Mouse (Mus musculus): ENCODE data around the gene Mycl.
"Not testable (repeated sequence)": the region's sequence is repeated elsewhere in the genome, so short reads cannot be mapped to it uniquely, and the experiment has no call there.

The Mycl gene

DNA sequence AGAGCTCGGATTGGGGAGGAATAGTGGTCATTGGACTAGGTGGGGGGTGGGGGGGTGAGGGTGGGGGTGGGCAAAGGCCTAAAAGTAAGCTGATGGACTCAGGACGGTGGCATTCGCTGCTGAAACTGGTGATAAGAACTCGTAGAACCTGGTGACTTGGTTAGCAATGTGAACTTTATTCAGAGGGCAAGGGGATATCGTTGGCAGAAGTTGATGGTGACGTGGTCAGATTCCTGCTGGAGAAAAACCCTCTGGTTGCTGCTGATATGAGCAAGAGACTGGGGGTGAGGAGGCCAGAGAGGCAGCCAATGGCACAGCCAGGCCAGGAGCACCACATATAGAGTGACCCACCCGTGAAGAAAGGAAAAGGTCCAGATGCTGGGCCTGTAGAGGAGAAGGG is 14.2 kb upstream of the Mycl start:
- no peak for DNase-seq (ENCODE audit: low spot score)

- DNase-seq (ENCODE audit: low spot score) = no peak
Observed at GRCm38 (mm10) chr4:122981930-122982329, 13.5 kb upstream of the Mycl start.

GRCm38 (mm10) chr4:122982537-122982936 is 12.9 kb upstream of the Mycl start:
- no peak for DNase-seq (ENCODE audit: low spot score)

- DNase-seq (ENCODE audit: low spot score) = no peak
Observed at GRCm38 (mm10) chr4:122983486-122984261, 11.8 kb upstream of the Mycl start.

DNA sequence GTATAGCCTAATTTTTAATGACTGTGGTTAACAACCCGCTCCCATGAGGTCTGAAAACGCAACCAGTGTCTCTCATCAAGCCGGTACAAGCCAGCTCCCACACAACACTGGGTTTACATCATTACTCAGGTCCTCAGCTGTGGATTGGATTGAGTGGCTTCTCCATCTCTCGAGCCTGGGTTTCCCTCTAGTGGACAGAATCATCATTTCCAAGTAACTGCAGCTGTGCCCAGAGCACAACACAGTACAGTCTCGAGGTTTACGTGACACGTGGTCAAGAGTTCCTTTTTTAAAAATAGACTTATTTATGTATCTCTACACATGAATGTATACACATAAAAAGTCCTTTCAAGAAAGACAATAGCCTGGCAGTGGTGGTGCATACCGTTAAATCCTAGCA is 10.3 kb upstream of the Mycl start:
- DNase-seq (ENCODE audit: low spot score) = peak; percentile 80

GRCm38 (mm10) chr4:122987421-122987820 is 8.0 kb upstream of the Mycl start:
- no peak for DNase-seq (ENCODE audit: low spot score)

GRCm38 (mm10) chr4:122988004-122988403 is 7.4 kb upstream of the Mycl start:
- not testable (repeated sequence) for DNase-seq (ENCODE audit: low spot score)

DNA sequence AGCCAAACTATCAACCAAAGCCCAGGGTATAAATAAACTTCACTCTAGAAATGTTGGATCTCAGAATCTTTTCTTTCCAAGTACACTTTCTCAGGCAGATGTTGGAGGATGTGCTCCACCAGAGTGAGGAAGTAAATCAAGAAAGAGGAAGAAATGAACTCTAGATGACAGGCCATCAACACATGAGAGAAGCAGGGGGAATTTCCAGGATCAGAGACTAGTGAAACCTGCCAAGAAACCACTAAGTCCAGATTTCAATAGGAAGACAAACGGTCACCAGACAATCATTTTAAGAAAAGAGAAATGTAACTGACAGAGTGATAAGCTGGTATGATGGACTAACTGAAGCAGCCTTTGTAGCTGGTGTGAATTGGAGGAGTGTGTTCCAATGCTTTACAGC is 4.3 kb upstream of the Mycl start:
- DNase-seq (ENCODE audit: low spot score) = no peak

DNA sequence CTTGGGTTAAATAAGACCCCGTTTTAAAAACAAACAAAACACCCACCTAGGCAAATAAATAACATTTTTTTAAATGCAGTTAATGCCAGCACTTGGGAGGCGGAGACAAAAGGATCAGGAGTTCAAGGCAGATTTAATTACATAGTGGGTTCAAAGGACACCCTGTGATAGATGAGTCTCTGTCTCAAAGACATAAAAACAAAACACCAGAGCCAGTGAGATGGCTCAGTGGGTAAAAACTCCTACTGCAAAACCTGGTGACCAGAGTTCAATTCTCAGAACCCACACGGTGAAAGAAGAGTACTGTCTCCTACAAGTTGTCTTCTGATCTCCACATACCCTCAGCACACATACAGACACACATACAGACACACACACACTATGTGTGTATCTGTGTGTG is 3.2 kb upstream of the Mycl start:
- no peak for DNase-seq (ENCODE audit: low spot score)

- DNase-seq (ENCODE audit: low spot score) = no peak
Observed at GRCm38 (mm10) chr4:122996221-122996617, 767 bp downstream of the Mycl start.

DNA sequence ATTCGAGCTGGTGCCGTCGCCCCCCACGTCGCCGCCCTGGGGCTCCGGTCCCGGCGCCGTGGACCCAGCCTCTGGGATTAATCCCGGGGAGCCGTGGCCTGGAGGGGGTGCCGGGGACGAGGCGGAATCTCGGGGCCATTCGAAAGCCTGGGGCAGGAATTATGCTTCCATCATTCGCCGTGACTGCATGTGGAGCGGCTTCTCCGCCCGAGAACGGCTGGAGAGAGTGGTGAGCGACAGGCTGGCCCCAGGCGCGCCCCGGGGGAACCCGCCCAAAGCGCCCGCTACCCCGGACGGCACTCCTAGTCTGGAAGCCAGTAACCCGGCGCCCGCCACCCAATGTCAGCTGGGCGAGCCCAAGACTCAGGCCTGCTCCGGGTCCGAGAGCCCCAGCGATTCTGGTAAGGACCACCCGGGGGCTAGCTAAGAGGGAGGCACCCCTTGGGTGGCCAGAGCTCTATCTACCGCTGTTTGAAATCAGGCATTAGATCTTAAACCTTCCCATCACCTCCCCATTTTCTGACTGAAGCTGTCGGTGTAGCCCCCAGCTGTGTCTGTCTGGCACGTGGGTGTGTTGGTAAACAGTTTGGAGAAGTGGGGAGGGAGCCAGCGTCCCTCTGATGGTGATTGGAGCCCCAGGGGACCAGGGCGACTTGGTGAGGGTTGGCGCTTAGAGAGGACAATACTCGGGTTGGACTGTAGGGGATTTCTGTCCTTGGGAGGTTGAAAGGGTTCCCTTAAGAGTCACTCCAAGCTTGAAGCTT is 1.3 kb downstream of the Mycl start:
- DNase-seq (ENCODE audit: low spot score) = no peak

DNA sequence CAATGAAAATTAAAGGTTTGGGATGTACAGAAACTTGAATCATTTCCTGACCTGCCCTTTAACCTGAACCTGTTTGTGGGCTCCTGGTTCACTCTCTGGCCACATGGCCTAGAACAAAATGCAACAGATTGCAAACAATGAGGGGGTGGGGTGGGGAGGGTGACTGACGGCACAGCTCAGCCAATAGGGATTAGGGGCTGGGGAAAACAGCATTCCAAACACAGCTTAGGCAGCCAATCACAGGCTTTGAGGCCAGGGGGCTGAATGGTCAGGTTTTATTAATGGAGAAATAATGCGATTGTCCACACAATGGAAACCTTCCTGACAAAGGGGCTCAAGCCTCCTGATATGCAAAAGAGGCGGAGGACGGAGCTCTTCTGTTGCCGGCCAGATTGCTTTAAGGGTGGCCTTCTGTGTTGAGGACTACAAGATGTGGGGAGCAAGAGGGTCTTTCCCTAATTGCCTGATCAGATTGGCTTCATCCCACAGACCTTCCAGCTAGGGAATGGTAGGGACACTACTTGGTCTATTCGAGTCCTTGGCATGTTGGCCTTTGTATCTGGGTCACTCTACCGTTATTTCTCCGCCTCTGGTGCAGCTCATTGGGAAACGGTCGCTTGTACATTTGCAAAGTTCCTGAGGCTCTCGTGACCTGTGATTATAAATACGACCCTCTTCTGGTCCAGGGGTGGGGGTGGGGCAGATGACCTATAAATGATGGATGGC is 3.2 kb downstream of the Mycl start:
- DNase-seq (ENCODE audit: low spot score) = no peak

DNA sequence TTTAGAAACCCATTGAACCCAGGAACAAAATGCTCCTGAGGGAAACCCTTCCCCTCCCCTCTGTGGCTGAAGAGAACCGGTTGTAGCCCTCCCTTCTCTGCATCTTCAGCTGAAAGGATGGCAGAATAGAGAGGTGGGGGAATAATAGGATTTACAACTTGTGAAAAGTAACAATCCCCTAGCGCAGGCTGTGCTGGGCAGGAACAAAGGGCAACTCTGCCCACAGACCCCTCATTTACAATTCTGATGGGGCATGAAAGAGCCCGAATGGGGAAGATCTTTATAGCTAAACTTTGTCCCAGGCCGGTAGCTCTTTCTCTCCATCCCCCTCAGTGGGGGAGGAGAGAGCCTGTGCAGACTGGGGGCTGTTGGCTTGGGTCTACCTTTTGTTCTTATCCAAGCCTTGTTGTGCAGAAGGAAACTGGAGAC is 3.8 kb downstream of the Mycl start:
- DNase-seq (ENCODE audit: low spot score) = no peak

- DNase-seq (ENCODE audit: low spot score) = no peak
Observed at GRCm38 (mm10) chr4:123000130-123000529, 4.7 kb downstream of the Mycl start.

GRCm38 (mm10) chr4:123000617-123001342 is 5.3 kb downstream of the Mycl start:
- no peak for DNase-seq (ENCODE audit: low spot score)

DNA sequence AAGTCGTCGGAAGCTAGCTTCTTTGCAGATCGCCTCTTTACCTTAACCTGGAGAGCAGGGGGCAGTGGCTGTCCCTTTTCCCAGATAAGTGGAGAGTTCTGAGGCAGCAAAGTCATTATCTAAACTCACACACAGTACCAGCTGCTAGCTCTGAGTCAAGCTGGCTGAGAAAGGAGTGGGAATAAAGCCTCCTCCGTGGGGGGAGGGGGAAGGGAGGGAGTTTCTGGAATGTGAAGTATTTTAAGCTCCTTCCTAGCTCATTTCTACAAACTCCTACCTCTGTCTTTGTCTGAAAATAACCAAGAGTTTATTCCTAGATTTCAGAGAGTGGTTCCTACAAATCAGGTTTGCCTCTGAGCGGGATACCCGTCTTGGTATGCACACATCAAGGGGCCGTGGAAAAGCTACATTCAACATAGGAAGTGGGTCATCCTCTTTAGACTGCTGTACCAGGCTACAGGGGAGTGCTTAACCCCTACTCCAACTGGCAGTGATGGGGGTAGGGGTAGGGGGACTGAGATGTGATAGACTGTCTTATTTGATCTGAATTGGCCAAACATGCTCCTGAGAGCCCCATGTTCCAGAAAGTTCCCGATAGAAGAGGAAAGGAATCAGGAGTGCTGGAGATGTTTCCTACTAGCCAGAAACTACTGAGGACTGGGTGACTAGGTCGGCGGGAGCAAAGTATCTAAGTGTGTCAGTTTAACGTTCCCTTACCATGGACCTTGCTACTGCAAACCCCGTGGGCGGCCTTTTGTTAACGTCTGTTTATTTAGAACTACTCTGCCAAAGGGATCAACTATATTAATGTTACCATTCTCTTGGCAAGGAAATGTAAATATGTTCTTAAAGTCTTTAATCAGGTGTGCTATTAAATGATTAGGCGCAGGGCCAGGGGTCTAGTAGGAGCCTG is 9.9 kb downstream of the Mycl start:
- peak; percentile 54 for DNase-seq (ENCODE audit: low spot score)

- DNase-seq (ENCODE audit: low spot score) = not testable (repeated sequence)
Observed at GRCm38 (mm10) chr4:123012501-123012900, 17.0 kb downstream of the Mycl start.

- no peak for DNase-seq (ENCODE audit: low spot score)
Observed at GRCm38 (mm10) chr4:123013346-123013945, 18.0 kb downstream of the Mycl start.

DNA sequence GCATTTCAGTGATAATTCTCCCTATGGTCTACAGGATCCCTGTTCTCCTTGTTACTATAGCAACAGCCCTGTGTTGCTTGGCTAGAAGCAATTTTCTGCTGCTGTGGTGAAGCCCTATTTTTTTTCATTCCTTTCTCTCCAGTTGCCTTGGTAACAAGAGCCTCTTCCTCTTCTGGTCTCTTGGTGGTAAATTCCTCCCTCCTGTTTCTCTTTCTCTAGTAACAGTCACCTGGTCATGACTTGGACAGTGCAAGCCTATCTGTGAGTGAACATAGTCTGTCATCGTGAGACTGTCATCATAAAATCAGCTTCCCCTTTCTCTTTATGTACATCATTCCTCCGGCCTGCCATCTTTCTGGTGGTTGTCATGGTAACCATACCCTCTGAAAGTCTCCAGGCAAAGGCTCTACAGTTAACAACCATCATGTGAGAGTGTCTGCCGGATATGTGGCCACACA is 18.5 kb downstream of the Mycl start:
- peak; percentile 56 for DNase-seq (ENCODE audit: low spot score)

DNA sequence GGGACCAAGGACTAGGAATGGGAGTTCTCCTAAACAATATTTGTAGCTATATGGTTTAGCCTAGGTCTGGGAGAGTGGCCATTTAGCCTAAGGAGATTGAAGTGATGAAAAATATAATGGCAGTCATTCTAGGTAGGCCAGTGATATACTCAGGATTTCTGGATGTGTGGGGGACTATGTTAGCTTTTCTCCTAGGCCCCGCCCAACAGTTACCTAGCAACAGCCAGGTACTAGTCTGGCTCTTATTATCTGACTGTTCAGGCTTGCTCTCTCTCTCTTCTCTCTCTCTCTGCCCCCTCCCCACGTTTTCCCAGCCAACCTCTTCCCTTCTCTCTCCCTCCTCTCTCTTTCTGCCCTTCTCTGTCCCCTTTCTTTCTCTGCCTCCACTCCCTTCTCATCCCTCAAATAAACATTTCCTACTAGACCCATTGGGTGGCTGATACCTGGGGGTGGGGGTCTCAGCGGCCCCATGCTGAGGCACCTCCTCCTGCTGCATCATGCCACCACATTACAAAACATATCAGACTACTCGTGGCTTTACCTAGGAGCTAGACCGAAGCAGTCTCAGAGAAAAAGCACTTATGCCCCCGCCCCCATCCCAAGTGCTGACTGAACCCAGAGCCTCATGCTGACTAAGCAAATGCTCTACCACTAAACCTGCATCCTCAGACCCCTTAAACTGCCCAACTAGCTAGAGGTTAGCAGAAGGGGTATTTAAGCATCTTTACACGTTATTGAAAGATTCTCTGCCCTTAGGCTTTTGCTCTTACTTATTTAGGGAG is 19.2 kb downstream of the Mycl start:
- no peak for DNase-seq (ENCODE audit: low spot score)
